Mouse (Mus musculus) yolk sac, embryonic 10.5 days (tissue): Measurements from ENCODE around the gene Nectin2.

Source experiments
- DNase-seq: peaks from one replicate; pipeline ENCODE4 v3.0.0-alpha.2; 2017; ENCODE audit warnings: low spot score

Gene Nectin2

GRCm38 (mm10) chr7:19686521-19686920, 63.8 kb downstream of the Nectin2 start:
- peak; percentile 83 for DNase-seq

DNA sequence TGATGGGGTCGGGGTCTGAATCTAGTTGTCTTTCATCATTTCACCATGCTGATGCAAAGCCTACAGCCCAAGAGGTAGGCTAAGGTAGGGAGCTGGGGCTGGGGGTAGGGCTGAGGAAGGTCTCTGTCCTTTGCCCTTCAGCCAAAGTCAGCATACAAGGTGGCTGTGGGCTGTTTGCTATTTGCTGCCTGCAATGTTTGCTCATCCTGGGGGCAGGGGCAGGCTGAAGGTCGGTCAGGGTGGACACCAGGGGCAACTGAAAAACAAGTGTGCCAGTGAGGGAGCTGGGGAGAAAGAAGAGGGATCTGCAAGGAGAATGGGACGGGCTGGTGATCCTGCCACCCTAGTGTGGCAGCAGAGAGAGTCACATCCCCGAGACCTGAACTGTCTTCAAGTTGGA, 64.9 kb downstream of the Nectin2 start:
- peak; percentile 89 for DNase-seq

DNA sequence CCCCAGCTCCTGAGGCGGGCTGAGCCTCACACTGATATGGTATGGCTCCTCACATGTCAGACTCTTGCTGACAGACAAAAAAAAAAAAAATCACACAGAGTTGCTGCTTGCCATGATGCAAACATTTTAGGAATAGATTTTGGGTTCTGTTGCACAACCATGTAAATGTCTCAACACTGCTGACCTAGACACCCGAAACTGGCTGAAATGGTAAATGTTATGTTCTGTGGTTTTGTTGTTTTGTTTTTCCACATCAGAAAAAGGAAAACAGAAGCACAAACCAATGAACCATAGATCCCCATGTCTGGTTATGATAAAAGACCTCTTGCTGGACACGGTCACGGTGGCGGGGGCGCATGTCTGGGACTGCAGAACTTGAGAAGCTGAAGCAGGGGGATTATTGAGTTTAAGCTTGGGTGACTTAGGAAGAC, 66.5 kb downstream of the Nectin2 start:
- no peak for DNase-seq

DNA sequence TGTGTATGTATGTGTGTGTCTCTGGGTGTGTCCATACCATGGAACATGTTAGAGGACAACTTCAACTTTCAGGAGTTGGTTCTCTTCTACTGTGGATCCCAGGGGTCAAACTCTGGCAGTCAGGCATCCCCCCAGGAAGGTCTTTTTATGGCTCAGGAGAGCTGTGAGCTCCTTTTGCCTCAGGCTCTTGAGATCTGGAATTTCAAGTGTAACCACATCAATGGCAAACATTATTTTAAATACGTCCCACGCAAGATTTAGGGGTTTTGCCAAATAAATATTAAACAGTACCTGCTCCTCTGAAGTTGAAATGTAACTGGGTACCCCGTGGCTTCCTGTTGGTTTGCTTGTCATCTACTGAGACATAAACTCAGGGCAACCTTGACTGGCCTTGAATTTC, 67.3 kb downstream of the Nectin2 start:
- DNase-seq, result no peak

GRCm38 (mm10) chr7:19681202-19681694, 69.0 kb downstream of the Nectin2 start, which contains the start of the genes Gm44805 and Apoc4:
Gene Gm44805, minus strand, starts transcription at chr7:19681423.
Gene Apoc4, minus strand, starts transcription at chr7:19681479.
- DNase-seq, result no peak

DNA sequence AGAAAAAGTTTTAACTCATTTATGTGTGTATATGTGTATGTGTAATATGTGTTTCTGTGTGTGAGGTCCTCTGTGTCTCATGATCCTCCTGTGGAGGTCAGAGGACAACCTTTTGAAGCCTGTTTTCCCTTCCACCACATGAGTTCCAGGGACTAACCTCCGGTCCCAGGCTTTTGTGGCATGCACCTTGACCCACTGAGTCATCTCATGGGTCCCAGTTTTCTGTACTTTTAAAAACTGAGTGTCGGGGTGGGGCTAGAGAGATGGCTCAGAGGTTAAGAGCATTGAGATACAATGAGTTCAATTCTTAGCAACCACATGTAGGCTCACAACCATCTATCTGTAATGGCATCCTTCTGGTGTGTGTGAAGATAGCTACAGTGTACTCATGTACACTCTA, 69.6 kb downstream of the Nectin2 start:
- no peak for DNase-seq

DNA sequence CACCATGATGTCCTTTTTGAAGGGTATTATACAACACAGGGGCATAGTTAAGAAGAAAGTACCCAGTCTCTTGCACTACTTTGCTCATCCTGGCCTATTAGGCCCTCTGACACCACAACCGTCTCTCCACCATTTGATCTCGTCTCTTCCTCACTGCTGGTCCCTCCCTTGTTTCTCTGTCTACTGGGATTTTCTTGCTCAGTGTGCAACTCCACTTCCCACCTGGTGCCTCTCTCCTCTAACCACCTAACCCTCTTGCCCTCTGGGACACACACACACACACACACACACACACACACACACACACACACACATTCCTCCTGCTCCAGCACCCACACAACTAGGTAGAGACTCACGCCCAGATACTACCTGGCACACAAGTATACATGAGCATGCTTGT, 71.4 kb downstream of the Nectin2 start:
- no peak for DNase-seq

DNA sequence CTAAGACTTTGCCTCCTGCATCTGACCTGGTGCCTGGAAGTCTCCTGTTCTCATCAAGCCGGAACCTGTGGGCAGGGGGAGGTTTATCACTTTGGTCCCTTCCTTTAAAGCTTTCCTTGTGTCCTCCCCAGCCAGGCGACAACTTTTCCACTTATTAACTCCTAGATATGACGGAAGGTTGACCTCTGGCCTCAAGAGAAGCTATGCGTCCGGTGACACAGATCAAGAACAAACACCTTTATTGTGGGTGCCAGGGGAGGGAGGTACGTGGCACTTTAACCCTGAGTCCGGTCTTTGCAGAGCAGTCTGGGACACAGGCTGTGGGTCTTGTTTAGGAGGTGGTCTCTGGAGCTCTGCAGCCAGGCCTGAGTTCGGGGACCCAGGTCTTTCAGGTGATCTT, 72.4 kb downstream of the Nectin2 start, which contains the start of gene Apoc2:
TSS of gene Apoc2 (minus strand) at position 70 of the 400 bp plus-strand sequence.
- DNase-seq, result peak; percentile 86

DNA sequence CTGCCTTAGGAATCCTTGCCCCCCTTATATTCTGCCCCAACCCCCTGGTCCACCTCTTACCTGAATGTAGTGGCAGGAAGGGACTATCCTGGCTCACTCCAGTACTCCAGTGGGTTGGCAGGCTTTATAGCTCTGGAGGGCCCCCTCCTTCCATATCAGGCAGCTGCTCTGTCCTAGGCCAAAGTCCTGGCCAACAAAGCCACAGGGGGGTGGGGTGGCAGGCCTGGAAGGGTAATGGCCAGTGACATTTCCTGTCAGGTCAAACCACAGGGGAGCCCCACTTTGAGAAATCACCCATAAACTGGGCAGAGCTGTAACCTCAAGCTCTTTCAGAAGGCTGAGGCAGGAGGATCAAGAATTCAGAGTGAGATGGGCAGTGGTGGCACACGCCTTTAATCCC, 73.6 kb downstream of the Nectin2 start:
- peak; percentile 75 for DNase-seq

- DNase-seq, result no peak
Observed at GRCm38 (mm10) chr7:19675824-19676223, 74.5 kb downstream of the Nectin2 start.

GRCm38 (mm10) chr7:19673083-19673699, 77.1 kb downstream of the Nectin2 start:
- no peak for DNase-seq

GRCm38 (mm10) chr7:19671511-19671910, 78.8 kb downstream of the Nectin2 start:
- no peak for DNase-seq

GRCm38 (mm10) chr7:19668947-19669721, 81.1 kb downstream of the Nectin2 start:
- peak; percentile 85 for DNase-seq

DNA sequence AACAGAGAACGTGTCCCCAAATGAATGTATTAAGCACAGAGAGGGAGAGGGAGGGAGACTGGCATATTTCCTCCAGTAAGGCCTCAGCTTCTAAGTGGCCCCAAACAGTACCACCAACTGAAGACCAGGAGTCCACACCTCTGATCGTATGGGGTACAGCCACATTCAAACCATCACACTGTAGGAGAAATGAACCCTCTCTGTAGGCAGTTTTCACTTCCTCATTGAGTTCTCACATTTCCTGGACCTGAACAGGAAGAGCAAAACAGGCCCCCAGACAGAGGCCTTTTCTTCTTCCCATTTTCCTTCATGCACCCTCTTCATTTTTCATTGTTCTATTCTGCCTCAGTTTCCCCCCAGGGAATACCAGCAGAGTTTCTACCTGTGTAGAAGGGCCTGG, 82.8 kb downstream of the Nectin2 start:
- DNase-seq, result no peak

GRCm38 (mm10) chr7:19666750-19667149, 83.5 kb downstream of the Nectin2 start:
- DNase-seq, result no peak
